Comparison of ENCODE assay signal across 8 mouse cellular contexts in genomic region chr19:10979184-10980168, GRCm38 (mm10). TPM values are rescaled to one million over a fixed set of nuclear protein-coding genes. Genes with fewer than 3 reads are reported as not detected.
DNase-seq lines count a peak whose midpoint lies in the region; ATAC-seq lines count a peak whose summit lies in the region.

No protein-coding gene starts in this region.

- no peak overlapping the region for H3K27ac ChIP-seq in hindbrain, embryonic 13.5 days

- no peaks in the 10 kb centered on the region for H3K4me1 ChIP-seq in hindbrain, embryonic 13.5 days (replicated peaks)

- ATAC-seq in hindbrain, embryonic 13.5 days (ENCODE audit: low FRiP score), result peak; percentile 65

- WGBS in hindbrain, embryonic 13.5 days, result 13% methylated on average over 18 of the region's 18 CpGs

- H3K36me3 ChIP-seq in hindbrain, embryonic 13.5 days, result no peaks in the 10 kb centered on the region

- DNase-seq in Muller cell, postnatal 12 days (ENCODE audit: inconsistent ontology term), result peak; percentile 77
- DNase-seq in cerebellum, postnatal 10 days, result peak; percentile 89 to 91
- peak; percentile 57 to 61 for DNase-seq in frontal cortex, postnatal 25 days (ENCODE audit: low spot score in 2 of 2)
- DNase-seq in layer of hippocampus, postnatal 14 days (ENCODE audit: low spot score in 2 of 2), result peak; percentile 64 to 70
- DNase-seq in lung, postnatal 10 days, result peak; percentile 93
- DNase-seq in ovary, postnatal 10 days (ENCODE audit: low spot score), result peak; percentile 41
- peak; percentile 89 for DNase-seq in thymus, postnatal 0 days (ENCODE audit: low spot score)

- H3K9me3 ChIP-seq in hindbrain, embryonic 13.5 days, result no peaks in the 10 kb centered on the region

- H3K4me3 ChIP-seq in hindbrain, embryonic 13.5 days, result no peak overlapping the region

- H3K9ac ChIP-seq in hindbrain, embryonic 13.5 days, result no peak overlapping the region

- H3K27me3 ChIP-seq in hindbrain, embryonic 13.5 days, result no peaks in the 10 kb centered on the region

- peak overlapping the region; percentile 29 for H3K4me2 ChIP-seq in hindbrain, embryonic 13.5 days

RNA-seq across cellular contexts. Expression of gene Ms4a10, which starts 5.0 kb away (rescaled TPM):
- not detected in 2 replicates for polyA plus RNA-seq in hindbrain, embryonic 13.5 days (2015; fragmentation: Nextera tagmentation; extraction: Ambion mirVana)
- not detected for total RNA-seq in layer of hippocampus, postnatal 14 days (2021)
- 0.30 and 0.64 TPM in 2 replicates for polyA plus RNA-seq in thymus, postnatal 0 days (2015; fragmentation: Nextera tagmentation; extraction: Ambion mirVana)

RNA-seq across cellular contexts. Expression of gene Ms4a15, which starts 13.6 kb away (rescaled TPM):
- not detected in 2 replicates for polyA plus RNA-seq in hindbrain, embryonic 13.5 days (2015; fragmentation: Nextera tagmentation; extraction: Ambion mirVana)
- not detected for total RNA-seq in layer of hippocampus, postnatal 14 days (2021)
- polyA plus RNA-seq in thymus, postnatal 0 days (2015; fragmentation: Nextera tagmentation; extraction: Ambion mirVana), result not detected in 2 replicates

RNA-seq across cellular contexts. Expression of gene Ccdc86, which starts 30.4 kb away (rescaled TPM):
- 15.0 and 15.2 TPM in 2 replicates for polyA plus RNA-seq in hindbrain, embryonic 13.5 days (2015; fragmentation: Nextera tagmentation; extraction: Ambion mirVana)
- 1 to 10 TPM; 8.9 to 9.5 TPM for total RNA-seq in layer of hippocampus, postnatal 14 days (2021)
- polyA plus RNA-seq in thymus, postnatal 0 days (2015; fragmentation: Nextera tagmentation; extraction: Ambion mirVana), result 23.4 and 25.1 TPM in 2 replicates

RNA-seq across cellular contexts. Expression of gene Ms4a18, which starts 38.4 kb away (rescaled TPM):
- polyA plus RNA-seq in hindbrain, embryonic 13.5 days (2015; fragmentation: Nextera tagmentation; extraction: Ambion mirVana), result not detected in 2 replicates
- total RNA-seq in layer of hippocampus, postnatal 14 days (2021), result not detected
- polyA plus RNA-seq in thymus, postnatal 0 days (2015; fragmentation: Nextera tagmentation; extraction: Ambion mirVana), result 0.14 TPM in 1 of 2 replicates, not detected in the other

RNA-seq across cellular contexts. Expression of gene Ptgdr2, which starts 42.5 kb away (rescaled TPM):
- 0.19 and 0.22 TPM in 2 replicates for polyA plus RNA-seq in hindbrain, embryonic 13.5 days (2015; fragmentation: Nextera tagmentation; extraction: Ambion mirVana)
- total RNA-seq in layer of hippocampus, postnatal 14 days (2021), result under 1 TPM; 0.29 to 0.32 TPM
- 0.27 and 0.39 TPM in 2 replicates for polyA plus RNA-seq in thymus, postnatal 0 days (2015; fragmentation: Nextera tagmentation; extraction: Ambion mirVana)

Comparison
In these comparisons a context has a peak if more than half of its experiments do, and no peak if none do; other contexts are left out.
1. DNase-seq: peak in every context shown above with its lines; median percentile 93 in lung, postnatal 10 days; 90 in cerebellum, postnatal 10 days; 89 in thymus, postnatal 0 days; 77 in Muller cell, postnatal 12 days; 67 in layer of hippocampus, postnatal 14 days; 59 in frontal cortex, postnatal 25 days; 41 in ovary, postnatal 10 days.